Mouse (Mus musculus) forebrain, postnatal 0 days (tissue): ENCODE results near the gene Lgals3. TPM values are rescaled to one million over a fixed set of nuclear protein-coding genes. Genes with fewer than 3 reads are reported as not detected.

Experiments
- ATAC-seq: fragments of 200-750 bp; cut with Nextera tagmentation; 2 replicates; pipeline ENCODE4 v1.8.0; 2017; ENCODE audit warnings: mild to moderate bottlenecking, moderate library complexity
- DNase-seq: peaks from one replicate; pipeline ENCODE4 v3.0.0-alpha.2; 2015
- H3K27ac ChIP-seq: fragments of 300-500 bp; sonication (generic); 2 replicates; pipeline ENCODE4 v1.5.1; 2014; ENCODE audit warnings: low read depth, mild to moderate bottlenecking, antibody characterized with exemption, low read length, moderate library complexity, mixed read lengths
- H3K27me3 ChIP-seq: fragments of 300-500 bp; sonication (generic); 2 replicates; pipeline ENCODE4 v1.6.1; 2014; ENCODE audit warnings: mild to moderate bottlenecking, low read length, mixed read lengths; ENCODE audit not compliant: insufficient read depth
- H3K36me3 ChIP-seq: fragments of 300-500 bp; sonication (generic); 2 replicates; pipeline ENCODE4 v1.6.1; 2014; ENCODE audit warnings: mild to moderate bottlenecking, moderate library complexity; ENCODE audit not compliant: insufficient read depth
- H3K4me1 ChIP-seq: fragments of 300-500 bp; sonication (generic); 2 replicates; pipeline ENCODE4 v1.6.1; 2014; ENCODE audit warnings: antibody characterized with exemption; ENCODE audit not compliant: insufficient read depth
- H3K4me2 ChIP-seq: fragments of 300-500 bp; sonication (generic); 2 replicates; pipeline ENCODE4 v1.6.1; 2014; ENCODE audit warnings: low read depth, mild to moderate bottlenecking, moderate library complexity
- H3K4me3 ChIP-seq: fragments of 300-500 bp; sonication (generic); 2 replicates; pipeline ENCODE4 v1.5.1; 2014; ENCODE audit warnings: low read depth, low read length, mixed read lengths
- H3K9ac ChIP-seq: fragments of 300-500 bp; sonication (generic); 2 replicates; pipeline ENCODE4 v1.6.1; 2014; ENCODE audit warnings: mild to moderate bottlenecking
- H3K9me3 ChIP-seq: fragments of 300-500 bp; sonication (generic); 2 replicates; pipeline ENCODE4 v1.6.1; 2016; ENCODE audit warnings: low read length
- CTCF ChIP-seq: sonication (generic); IDR thresholded peaks from 2 replicates; pipeline ENCODE4 v1.5.1; 2016; ENCODE audit warnings: antibody characterized with exemption, control low read depth, low read depth
- WGBS: fragments of 180-500 bp; shearing (Covaris S2); extraction: QIAGEN DNeasy Blood & Tissue Kit; methylation state at CpG from one replicate; pipeline ENCODE4 v1.1.7; 2014; 5-methylcytosine and 5-hydroxymethylcytosine counted together
- polyA plus RNA-seq: library from polyadenylated mRNA; unstranded; fragments of >200 nt; fragmentation: Nextera tagmentation; extraction: Ambion mirVana; gene quantifications from 2 replicates; pipeline ENCODE4 v1.2.1, GENCODE M21; 2015
- total RNA-seq: library from RNA; depleted of rRNA; stranded (reverse); fragments of >200 nt; gene quantifications from 2 replicates; pipeline ENCODE4 v1.2.3, GENCODE M21; 2014

The Lgals3 gene
- total and polyA plus RNA-seq, 2 experiments from 2014 or later: 2.1 to 9.0 TPM

- H3K9ac ChIP-seq: no peak overlapping the region
- H3K4me3 ChIP-seq: no peak overlapping the region
- no peak overlapping the region for H3K27ac ChIP-seq
- H3K4me2 ChIP-seq: no peak overlapping the region
- ATAC-seq (no peak), DNase-seq (no peak)
- H3K4me1 ChIP-seq: no peaks in the 10 kb centered on the region
- H3K9me3 ChIP-seq: no peaks in the 10 kb centered on the region
- WGBS: 71% methylated on average over 8 of the region's 8 CpGs
- H3K27me3 ChIP-seq: no peaks in the 10 kb centered on the region
- 0 out of 2 replicates have a peak, but pooled peaks have one; percentile 32 for TF ChIP-seq CTCF
- H3K36me3 ChIP-seq: no peaks in the 10 kb centered on the region
These were observed 13.4 kb upstream of the Lgals3 start for GRCm38 (mm10) chr14:47354111-47354577.

DNA sequence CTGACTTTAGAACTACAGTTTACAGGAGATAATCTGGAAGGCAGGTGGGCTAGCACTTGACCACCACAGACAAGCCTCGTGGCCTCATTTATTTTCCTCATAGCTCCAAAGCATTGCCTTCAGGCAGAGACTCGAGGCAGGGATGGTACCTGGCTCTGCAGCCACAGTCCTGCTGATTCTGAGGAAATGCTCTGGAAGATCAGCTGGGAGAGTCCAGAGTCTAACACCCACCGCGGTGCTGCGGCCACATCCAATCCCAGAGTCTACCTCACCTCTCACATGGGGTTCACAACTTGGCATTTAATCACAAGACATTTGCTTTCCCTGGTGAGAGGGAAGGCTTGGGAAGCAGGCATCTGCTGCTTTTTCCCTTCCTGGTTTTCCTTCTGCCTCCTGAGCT lies 12.6 kb upstream of the Lgals3 start:
- H3K4me3 ChIP-seq: no peak overlapping the region
- no peaks in the 10 kb centered on the region for H3K9me3 ChIP-seq
- no peaks in the 10 kb centered on the region for H3K36me3 ChIP-seq
- H3K27ac ChIP-seq: no peak overlapping the region
- H3K27me3 ChIP-seq: no peaks in the 10 kb centered on the region
- ATAC-seq (no peak), DNase-seq (no peak)
- H3K4me2 ChIP-seq: no peak overlapping the region
- no peak overlapping the region for H3K9ac ChIP-seq
- 80% methylated on average over 5 of the region's 5 CpGs for WGBS
- TF ChIP-seq CTCF: no peak
- no peaks in the 10 kb centered on the region for H3K4me1 ChIP-seq

DNA sequence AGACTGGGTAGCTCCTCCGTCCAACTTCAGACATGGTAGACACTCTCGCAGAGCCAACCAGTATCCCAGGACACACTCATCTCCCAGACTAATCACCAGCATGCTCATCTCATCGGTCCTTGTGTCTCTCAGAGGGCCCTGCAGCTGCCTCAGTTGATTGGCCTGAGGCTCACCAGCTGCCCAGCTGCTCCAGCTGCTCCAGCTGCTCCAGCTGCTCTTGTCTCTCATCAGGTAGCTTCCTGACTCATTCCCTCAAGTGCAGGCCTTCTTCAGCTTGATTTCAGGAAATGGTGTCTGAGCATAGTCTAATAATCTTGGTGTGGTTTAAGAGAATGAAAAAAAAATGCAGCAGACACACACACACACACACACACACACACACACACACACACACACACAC lies 10.9 kb upstream of the Lgals3 start:
- Histone ChIP-seq H3K27me3 (no peaks in the 10 kb centered on the region), H3K9ac (no peak overlapping the region), H3K36me3 (no peaks in the 10 kb centered on the region), H3K27ac (no peak overlapping the region), H3K9me3 (no peaks in the 10 kb centered on the region), H3K4me2 (no peak overlapping the region), H3K4me3 (no peak overlapping the region), H3K4me1 (no peaks in the 10 kb centered on the region)
- DNase-seq (no peak), ATAC-seq (no peak)
- 90% methylated on average over 3 of the region's 3 CpGs for WGBS
- TF ChIP-seq CTCF: no peak

GRCm38 (mm10) chr14:47359610-47360009 lies 7.9 kb upstream of the Lgals3 start:
- no peak for TF ChIP-seq CTCF
- no peaks in the 10 kb centered on the region for H3K4me1 ChIP-seq
- H3K36me3 ChIP-seq: no peaks in the 10 kb centered on the region
- no peak overlapping the region for H3K4me3 ChIP-seq
- ATAC-seq (no peak), DNase-seq (no peak)
- H3K4me2 ChIP-seq: no peak overlapping the region
- no peak overlapping the region for H3K27ac ChIP-seq
- no peaks in the 10 kb centered on the region for H3K27me3 ChIP-seq
- WGBS: 74% methylated on average over 3 of the region's 3 CpGs
- H3K9ac ChIP-seq: no peak overlapping the region
- H3K9me3 ChIP-seq: no peaks in the 10 kb centered on the region

GRCm38 (mm10) chr14:47361418-47361817 lies 6.1 kb upstream of the Lgals3 start:
- ATAC-seq (no peak), DNase-seq (no peak)
- no peak overlapping the region for H3K4me2 ChIP-seq
- no peaks in the 10 kb centered on the region for H3K27me3 ChIP-seq
- H3K4me3 ChIP-seq: no peak overlapping the region
- H3K27ac ChIP-seq: no peak overlapping the region
- TF ChIP-seq CTCF: no peak
- no peaks in the 10 kb centered on the region for H3K36me3 ChIP-seq
- H3K9me3 ChIP-seq: no peaks in the 10 kb centered on the region
- 94% methylated on average over 2 of the region's 2 CpGs for WGBS
- peaks cover under 1% of the 10 kb centered on the region; the same call in 1 of the 2 replicates for H3K4me1 ChIP-seq
- no peak overlapping the region for H3K9ac ChIP-seq

GRCm38 (mm10) chr14:47361899-47362298 lies 5.7 kb upstream of the Lgals3 start:
- DNase-seq (no peak), ATAC-seq (no peak)
- H3K27ac ChIP-seq: no peak overlapping the region
- H3K4me1 ChIP-seq: peaks cover 4% of the 10 kb centered on the region; the same call in 1 of the 2 replicates
- H3K9me3 ChIP-seq: no peaks in the 10 kb centered on the region
- no peak overlapping the region for H3K4me3 ChIP-seq
- H3K36me3 ChIP-seq: no peaks in the 10 kb centered on the region
- no peaks in the 10 kb centered on the region for H3K27me3 ChIP-seq
- WGBS: 83% methylated on average over 9 of the region's 9 CpGs
- H3K9ac ChIP-seq: no peak overlapping the region
- TF ChIP-seq CTCF: no peak
- H3K4me2 ChIP-seq: no peak overlapping the region

GRCm38 (mm10) chr14:47364742-47365449 lies 2.7 kb upstream of the Lgals3 start:
- no peaks in the 10 kb centered on the region for H3K9me3 ChIP-seq
- H3K4me1 ChIP-seq: peaks cover 8% of the 10 kb centered on the region; the same call in 1 of the 2 replicates
- 46% methylated on average over 21 of the region's 21 CpGs for WGBS
- no peak overlapping the region for H3K9ac ChIP-seq
- no peak overlapping the region for H3K4me3 ChIP-seq
- no peaks in the 10 kb centered on the region for H3K27me3 ChIP-seq
- DNase-seq: no peak
- no peaks in the 10 kb centered on the region for H3K36me3 ChIP-seq
- peak overlapping the region; percentile 25 for H3K4me2 ChIP-seq
- TF ChIP-seq CTCF: no peak
- no peak overlapping the region for H3K27ac ChIP-seq
- ATAC-seq: no peak
